Mouse (Mus musculus) ES-E14 (cell line): ENCODE data around the gene Scgb1a1. TPM values are rescaled to one million over a fixed set of nuclear protein-coding genes. Genes with fewer than 3 reads are reported as not detected.

Source experiments
- DNase-seq: peaks from one replicate; pipeline ENCODE4 v3.0.0-alpha.2; 2013; ENCODE audit warnings: low read depth, low spot score
- H3K27ac ChIP-seq: 2 replicates; pipeline ENCODE4 v1.5.1; 2012; ENCODE audit warnings: low read depth, mild to moderate bottlenecking, low read length, moderate library complexity, mixed read lengths; ENCODE audit not compliant: poor library complexity, insufficient read depth, severe bottlenecking
- H3K36me3 ChIP-seq: 2 replicates; pipeline ENCODE4 v1.6.1; 2012; ENCODE audit warnings: mild to moderate bottlenecking, low read length, moderate library complexity, mixed read lengths; ENCODE audit not compliant: control insufficient read depth, poor library complexity, insufficient read depth, severe bottlenecking
- H3K4me1 ChIP-seq, 2 experiments: fragments of 150-350 bp in 1 of 2; sonication (generic) in 1 of 2; 2 replicates each; pipeline ENCODE4 v1.6.1; 2012; ENCODE audit warnings: low read length in 2 of 2, mild to moderate bottlenecking in 1 of 2, mixed read lengths in 1 of 2; ENCODE audit not compliant: control insufficient read depth in 2 of 2, insufficient read depth in 2 of 2, poor library complexity in 1 of 2
- H3K4me3 ChIP-seq, 2 experiments: fragments of 150-350 bp in 1 of 2; sonication (generic) in 1 of 2; 2 replicates each; pipeline ENCODE4 v1.5.1; 2012; ENCODE audit warnings: low read length in 2 of 2, low read depth in 1 of 2, mild to moderate bottlenecking in 1 of 2, mixed read lengths in 1 of 2; ENCODE audit not compliant: insufficient read depth in 1 of 2, poor library complexity in 1 of 2, severe bottlenecking in 1 of 2
- H3K9ac ChIP-seq: 2 replicates; pipeline ENCODE4 v1.6.1; 2012; ENCODE audit warnings: low read depth, mild to moderate bottlenecking, low read length, mixed read lengths; ENCODE audit not compliant: poor library complexity, insufficient read depth, severe bottlenecking
- H3K9me3 ChIP-seq: fragments of 150-350 bp; sonication (generic); 2 replicates; pipeline ENCODE4 v1.6.1; 2012; ENCODE audit warnings: low read depth, mild to moderate bottlenecking, low read length; ENCODE audit not compliant: control insufficient read depth, insufficient read depth
- CHD2 ChIP-seq: IDR thresholded peaks from 2 replicates; pipeline ENCODE4 v1.6.1; 2014; ENCODE audit warnings: mild to moderate bottlenecking, low read depth, low read length, inconsistent platforms
- HCFC1 ChIP-seq: IDR thresholded peaks from 2 replicates; pipeline ENCODE4 v1.6.1; 2012; ENCODE audit warnings: low read length, inconsistent platforms, borderline replicate concordance; ENCODE audit not compliant: insufficient read depth
- MAFK ChIP-seq: IDR thresholded peaks from 2 replicates; pipeline ENCODE4 v1.6.1; 2014; ENCODE audit warnings: mild to moderate bottlenecking, low read depth, low read length, inconsistent platforms; ENCODE audit not compliant: insufficient read depth
- ZC3H11A ChIP-seq: IDR thresholded peaks from 2 replicates; pipeline ENCODE4 v1.6.1; 2012; ENCODE audit warnings: low read depth, mild to moderate bottlenecking, inconsistent platforms, low read length, borderline replicate concordance
- ZNF384 ChIP-seq: IDR thresholded peaks from 2 replicates; pipeline ENCODE4 v1.6.1; 2012; ENCODE audit warnings: low read depth, low read length, inconsistent platforms
- in situ Hi-C, 2 experiments: fragments of 600-800 bp; cut with MboI; formaldehyde crosslinking; loops; one replicate each; pipeline ENCODE4 v1.15.1; 2025; ENCODE audit warnings: low sequenced_read_pairs in 2 of 2, inconsistent platforms in 1 of 2; ENCODE audit not compliant: unreplicated experiment in 2 of 2
- total RNA-seq: library from RNA; depleted of rRNA; stranded (reverse); fragments of 300-350 nt; gene quantifications from 2 replicates; pipeline ENCODE4 v1.2.3, GENCODE M21; 2012

Gene Scgb1a1
- total RNA-seq, 1 experiment, result not detected

DNA sequence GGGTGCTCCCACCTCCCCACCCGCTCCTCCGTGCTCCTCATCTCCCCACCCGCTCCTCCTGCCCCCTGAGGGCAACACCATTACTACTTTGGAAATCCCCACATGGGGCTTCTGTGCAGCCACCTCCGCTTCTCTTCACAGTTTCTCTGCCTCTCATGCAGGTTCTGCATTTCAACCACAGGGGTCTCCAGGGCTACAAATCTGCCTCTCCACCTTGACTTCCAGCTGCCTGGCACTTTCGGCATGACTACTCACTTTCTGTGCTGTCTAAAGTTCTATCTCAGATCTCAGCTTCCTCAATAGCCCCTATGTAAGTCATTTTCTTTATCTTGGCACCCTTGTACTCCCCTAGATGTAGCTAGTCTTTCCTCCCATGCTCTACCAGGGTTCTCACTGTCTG lies 20.5 kb downstream of the Scgb1a1 start:
- TF ChIP-seq ZC3H11A, result no peak
- Histone ChIP-seq H3K36me3 (no peaks in the 10 kb centered on the region), H3K4me1 (peaks cover 0 to 5% of the 10 kb centered on the region in 2 experiments; a peak in 1 of 4 replicates), H3K9ac (no peak overlapping the region), H3K9me3 (no peaks in the 10 kb centered on the region), H3K4me3 (no peak overlapping the region), H3K27ac (no peak overlapping the region)
- no peak for DNase-seq
- in situ Hi-C loops, result no loop called here

DNA sequence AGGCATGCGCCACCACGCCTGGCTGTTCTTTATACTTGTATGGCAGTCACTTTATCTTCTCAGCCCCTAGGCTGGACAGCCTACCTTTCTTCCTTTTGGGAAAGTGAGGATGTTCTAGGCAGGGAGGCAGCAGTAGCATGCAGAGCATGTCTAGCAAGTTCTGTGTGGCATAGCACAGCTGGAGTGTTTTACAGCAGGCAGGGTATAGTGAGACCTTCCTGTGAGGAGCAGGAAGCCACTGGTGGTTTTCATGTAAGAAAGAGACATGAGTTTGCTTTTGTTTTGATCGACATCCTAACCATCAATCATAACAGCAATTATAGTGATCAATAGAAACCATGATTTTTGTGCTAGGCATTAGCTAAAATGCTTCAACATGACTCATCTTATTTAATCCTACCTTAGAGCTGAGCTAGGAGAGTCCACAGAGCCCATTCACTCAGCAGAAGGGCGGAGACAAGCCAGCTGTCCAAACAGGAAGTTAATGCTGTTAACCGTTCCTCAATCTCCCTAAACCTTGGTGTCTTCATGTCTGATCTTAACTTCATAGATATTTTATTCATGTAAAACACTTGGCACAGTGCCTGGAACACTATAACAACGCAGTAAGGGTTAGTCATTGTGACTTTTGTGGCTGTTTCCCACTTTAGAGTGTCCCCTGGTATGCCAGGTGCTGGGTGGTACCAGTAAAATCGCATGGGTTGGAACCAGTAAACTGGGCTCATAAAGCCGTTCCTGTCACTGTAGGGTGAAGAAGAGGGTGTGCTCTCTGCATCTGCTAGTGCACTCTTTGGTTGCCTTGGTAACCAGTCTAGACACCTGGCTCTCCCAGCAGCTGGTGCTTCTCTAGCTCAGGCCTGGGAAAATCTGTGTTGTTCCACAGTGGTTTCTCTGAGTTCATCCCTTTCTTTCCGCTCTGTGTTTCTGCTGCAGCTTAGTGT lies 21.9 kb downstream of the Scgb1a1 start:
- no peak overlapping the region for H3K4me3 ChIP-seq
- H3K4me1 ChIP-seq, result peaks cover 0 to 5% of the 10 kb centered on the region in 2 experiments; a peak in 1 of 4 replicates
- H3K9me3 ChIP-seq, result no peaks in the 10 kb centered on the region
- H3K36me3 ChIP-seq, result no peaks in the 10 kb centered on the region
- in situ Hi-C loops, result no loop called here
- H3K9ac ChIP-seq, result no peak overlapping the region
- DNase-seq, result no peak
- no peak overlapping the region for H3K27ac ChIP-seq
- TF ChIP-seq CHD2 (no peak), HCFC1 (no peak), MAFK (no peak), ZNF384 (no peak), ZC3H11A (no peak)

DNA sequence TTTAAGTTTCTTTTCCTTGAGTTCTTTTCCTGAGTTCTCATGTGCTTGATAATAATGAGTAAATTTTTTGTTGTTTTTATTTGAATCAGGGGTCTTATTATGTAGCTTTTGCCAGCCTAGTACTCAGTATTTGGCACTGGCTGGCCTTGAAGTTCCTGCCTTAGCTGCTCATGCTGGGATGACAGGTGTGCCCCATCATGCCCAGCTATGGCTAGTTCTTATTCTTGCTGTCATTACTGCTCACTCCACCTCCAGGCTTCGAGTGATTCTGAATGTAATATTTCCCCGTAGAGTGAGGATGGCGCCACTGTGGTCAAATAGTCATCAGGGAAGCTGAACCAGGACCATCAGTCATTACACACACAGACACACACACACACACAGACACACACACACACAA lies 23.9 kb downstream of the Scgb1a1 start:
- no peak for TF ChIP-seq HCFC1
- no peak for TF ChIP-seq ZC3H11A
- TF ChIP-seq MAFK, result no peak
- TF ChIP-seq ZNF384, result no peak
- no peak for TF ChIP-seq CHD2
- in situ Hi-C loops, result no loop called here
- H3K36me3 ChIP-seq, result no peaks in the 10 kb centered on the region
- H3K4me1 ChIP-seq, result peaks cover 0 to 5% of the 10 kb centered on the region in 2 experiments; a peak in 1 of 4 replicates
- H3K27ac ChIP-seq, result no peak overlapping the region
- no peak overlapping the region for H3K9ac ChIP-seq
- H3K9me3 ChIP-seq, result no peaks in the 10 kb centered on the region
- no peak overlapping the region for H3K4me3 ChIP-seq
- no peak for DNase-seq

DNA sequence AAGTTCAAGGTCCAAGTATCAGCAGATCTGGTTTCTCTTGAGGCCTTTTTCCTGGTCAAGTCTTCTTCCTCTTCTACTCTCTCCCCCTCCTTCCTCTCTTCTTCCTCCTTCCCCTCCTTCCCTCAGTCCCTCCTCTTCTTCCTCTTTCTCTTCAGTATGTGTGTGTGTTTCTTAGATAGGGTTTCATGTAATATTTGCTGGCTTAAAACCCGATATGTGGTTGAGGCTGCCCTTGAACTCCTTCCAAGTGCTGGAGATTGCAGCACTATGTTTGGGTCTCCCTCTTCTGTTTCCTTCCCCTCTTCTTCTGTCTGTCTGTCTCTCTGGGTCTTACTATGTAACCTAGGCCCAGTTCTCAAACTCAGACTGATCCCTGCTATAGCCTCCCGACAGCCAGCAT lies 24.9 kb downstream of the Scgb1a1 start:
- no peak overlapping the region for H3K9ac ChIP-seq
- DNase-seq, result no peak
- no peaks in the 10 kb centered on the region for H3K9me3 ChIP-seq
- H3K4me1 ChIP-seq, result peaks cover 4 to 8% of the 10 kb centered on the region in 2 experiments; a peak in 1 of 4 replicates
- H3K4me3 ChIP-seq, result no peak overlapping the region
- H3K36me3 ChIP-seq, result no peaks in the 10 kb centered on the region
- in situ Hi-C loops, result no loop called here
- no peak overlapping the region for H3K27ac ChIP-seq
- TF ChIP-seq MAFK, result no peak
- TF ChIP-seq HCFC1, result no peak
- TF ChIP-seq CHD2, result no peak
- no peak for TF ChIP-seq ZNF384
- TF ChIP-seq ZC3H11A, result no peak
